7 mouse cellular contexts compared by ENCODE assay signal in genomic region chr1:33906927-33907326, GRCm38 (mm10). TPM values are rescaled to one million over a fixed set of nuclear protein-coding genes. Genes with fewer than 3 reads are reported as not detected.
A peak's percentile ranks its signal among the peaks of the same experiment; 100 is the strongest.
DNase-seq lines count a peak whose midpoint lies in the region; ATAC-seq and TF ChIP-seq lines count a peak whose summit lies in the region.

No protein-coding gene starts in this region.

- peaks cover 87% of the 10 kb centered on the region for H3K27me3 ChIP-seq in megakaryocyte, embryonic 14.5 days (replicated peaks)
- H3K27me3 ChIP-seq in forebrain, postnatal 0 days (ENCODE audit: insufficient read depth, low read length): no peaks in the 10 kb centered on the region
- peaks cover 32% of the 10 kb centered on the region for H3K27me3 ChIP-seq in limb, embryonic 14.5 days (ENCODE audit: control insufficient read depth, insufficient read depth, low read length)

- H3K9ac ChIP-seq in forebrain, postnatal 0 days: peak overlapping the region; percentile 81
- peak overlapping the region; percentile 65; the same call in 1 of the 2 replicates for H3K9ac ChIP-seq in limb, embryonic 14.5 days (ENCODE audit: low read depth, low read length, severe bottlenecking)

- 0 out of 2 replicates have a peak, but pooled peaks cover 2% of the 10 kb centered on the region for H3K9me3 ChIP-seq in megakaryocyte, embryonic 14.5 days
- no peaks in the 10 kb centered on the region for H3K9me3 ChIP-seq in forebrain, postnatal 0 days (ENCODE audit: low read length)
- H3K9me3 ChIP-seq in limb, embryonic 14.5 days (ENCODE audit: control insufficient read depth, low read length): no peaks in the 10 kb centered on the region

- WGBS in forebrain, postnatal 0 days: 3% methylated on average over 20 of the region's 20 CpGs
- under 1% methylated on average over 20 of the region's 20 CpGs for WGBS in limb, embryonic 14.5 days

- TF ChIP-seq POLR2A in limb, embryonic 14.5 days (IDR thresholded peaks at IDR 0.05; ENCODE audit: borderline replicate concordance, extremely low read depth, insufficient read depth, insufficient read length): no peak

- no peaks in the 10 kb centered on the region for H3K36me3 ChIP-seq in megakaryocyte, embryonic 14.5 days (replicated peaks; ENCODE audit: low read length)
- no peaks in the 10 kb centered on the region for H3K36me3 ChIP-seq in forebrain, postnatal 0 days (ENCODE audit: insufficient read depth)
- H3K36me3 ChIP-seq in limb, embryonic 14.5 days (ENCODE audit: control insufficient read depth, insufficient read depth, low read length): no peaks in the 10 kb centered on the region

- peak overlapping the region; percentile 38 for H3K4me3 ChIP-seq in megakaryocyte, embryonic 14.5 days (replicated peaks)
- H3K4me3 ChIP-seq in forebrain, postnatal 0 days (ENCODE audit: low read depth, low read length): peak overlapping the region; percentile 79
- peak overlapping the region; percentile 60 for H3K4me3 ChIP-seq in limb, embryonic 14.5 days (replicated peaks; ENCODE audit: low read length)

- H3K4me1 ChIP-seq in megakaryocyte, embryonic 14.5 days: peaks cover 26% of the 10 kb centered on the region
- H3K4me1 ChIP-seq in forebrain, postnatal 0 days (ENCODE audit: insufficient read depth): peaks cover 9% of the 10 kb centered on the region; the same call in 1 of the 2 replicates
- H3K4me1 ChIP-seq in limb, embryonic 14.5 days (ENCODE audit: control insufficient read depth, insufficient read depth, low read length): peaks cover 6% of the 10 kb centered on the region

- DNase-seq in cerebellum, adult 9-10 months: peak; percentile 78
- DNase-seq in forebrain, postnatal 0 days: peak; percentile 62
- no peak for DNase-seq in limb, embryonic 14.5 days (ENCODE audit: low spot score)
- peak; percentile 50 for DNase-seq in retina, postnatal 1 day

- peak; percentile 40 for TF ChIP-seq CTCF in forebrain, postnatal 0 days (IDR thresholded peaks at IDR 0.05; ENCODE audit: low read depth)

- peak overlapping the region; percentile 87 for H3K27ac ChIP-seq in forebrain, postnatal 0 days (ENCODE audit: low read depth, low read length)
- H3K27ac ChIP-seq in limb, embryonic 14.5 days (replicated peaks; ENCODE audit: low read depth, low read length): no peak overlapping the region

- H3K4me2 ChIP-seq in forebrain, postnatal 0 days (ENCODE audit: low read depth): peak overlapping the region; percentile 71
- H3K4me2 ChIP-seq in limb, embryonic 14.5 days (replicated peaks; ENCODE audit: low read depth, low read length, severe bottlenecking): peak overlapping the region; percentile 90

- no peak for ATAC-seq in megakaryocyte, adult 5-6 weeks (ENCODE audit: poor library complexity, severe bottlenecking)
- ATAC-seq in forebrain, postnatal 0 days: peak; percentile 7
- ATAC-seq in limb, embryonic 14.5 days (ENCODE audit: low FRiP score, low read depth): 0 out of 2 replicates have a peak, but pooled peaks have one; percentile 14
- ATAC-seq in megakaryocyte progenitor cell, adult 5-6 weeks (replicated peaks; ENCODE audit: poor library complexity): no peak

RNA-seq across cellular contexts. Expression of gene Bend6, which starts 0.7 kb away (rescaled TPM):
- not detected in 2 replicates for polyA plus RNA-seq in megakaryocyte, embryonic 14.5 days (2012; ENCODE audit: insufficient read depth, low replicate concordance)
- total RNA-seq in megakaryocyte, adult 5-6 weeks (2015): not detected in 2 replicates
- 0.77 TPM in 1 of 2 replicates, not detected in the other for total RNA-seq in megakaryocyte, adult 5-6 weeks (2017)
- total RNA-seq in forebrain, postnatal 0 days (2014; rRNA removed): 124 and 153 TPM in 2 replicates
- polyA plus RNA-seq in forebrain, postnatal 0 days (2015; fragmentation: Nextera tagmentation; extraction: Ambion mirVana): 96.7 and 111 TPM in 2 replicates
- polyA plus RNA-seq in limb, embryonic 14.5 days (2012; rRNA removed): 1.3 and 1.5 TPM in 2 replicates
- 1.1 and 1.5 TPM in 2 replicates for polyA plus RNA-seq in limb, embryonic 14.5 days (2014; fragmentation: Nextera tagmentation; extraction: Ambion mirVana)
- total RNA-seq in megakaryocyte progenitor cell, adult 5-6 weeks (2015): not detected in 2 replicates
- not detected in 2 replicates for total RNA-seq in megakaryocyte progenitor cell, adult 5-6 weeks (2017)

RNA-seq across cellular contexts. Expression of gene Dst, which starts 1.1 kb away (rescaled TPM):
- polyA plus RNA-seq in megakaryocyte, embryonic 14.5 days (2012; ENCODE audit: insufficient read depth, low replicate concordance): 4.2 and 8.8 TPM in 2 replicates
- 0.21 and 0.71 TPM in 2 replicates for total RNA-seq in megakaryocyte, adult 5-6 weeks (2015)
- total RNA-seq in megakaryocyte, adult 5-6 weeks (2017): 0.37 and 0.73 TPM in 2 replicates
- 127 and 134 TPM in 2 replicates for total RNA-seq in forebrain, postnatal 0 days (2014; rRNA removed)
- 16.3 and 23.1 TPM in 2 replicates for polyA plus RNA-seq in forebrain, postnatal 0 days (2015; fragmentation: Nextera tagmentation; extraction: Ambion mirVana)
- 34.6 and 42.5 TPM in 2 replicates for polyA plus RNA-seq in limb, embryonic 14.5 days (2012; rRNA removed)
- 34.9 and 39.4 TPM in 2 replicates for polyA plus RNA-seq in limb, embryonic 14.5 days (2014; fragmentation: Nextera tagmentation; extraction: Ambion mirVana)
- 0.51 and 3.2 TPM in 2 replicates for total RNA-seq in megakaryocyte progenitor cell, adult 5-6 weeks (2015)
- 1.3 and 5.4 TPM in 2 replicates for total RNA-seq in megakaryocyte progenitor cell, adult 5-6 weeks (2017)

Comparison
In these comparisons a context has a peak if more than half of its experiments do, and no peak if none do; other contexts are left out.
1. ATAC-seq: peak in forebrain, postnatal 0 days (single experiment) and limb, embryonic 14.5 days (single experiment); none in megakaryocyte, adult 5-6 weeks (single experiment) and megakaryocyte progenitor cell, adult 5-6 weeks (single experiment).
2. RNA of gene Bend6, which starts 0.7 kb away (total RNA-seq): 124 to 153 TPM in forebrain, postnatal 0 days; 0.77 TPM in megakaryocyte, adult 5-6 weeks and not detected in megakaryocyte progenitor cell, adult 5-6 weeks; every median in the first group is over 10 times any median in the second.
3. RNA of gene Dst, which starts 1.1 kb away (total RNA-seq): 127 to 134 TPM in forebrain, postnatal 0 days; 0.51 to 5.4 TPM in megakaryocyte progenitor cell, adult 5-6 weeks and 0.21 to 0.73 TPM in megakaryocyte, adult 5-6 weeks; every median in the first group is over 10 times any median in the second.
4. Peak in every context shown above with its lines, with median percentiles within 50 percentile points of each other: H3K4me3 ChIP-seq.